Mouse (Mus musculus) lung, embryonic 15.5 days (tissue): ENCODE measurements around the gene Stag2. TPM values are rescaled to one million over a fixed set of nuclear protein-coding genes. Genes with fewer than 3 reads are reported as not detected.
A peak's percentile ranks its signal among the peaks of the same experiment; 100 is the strongest.

ENCODE experiments used
- ATAC-seq: fragments of 200-750 bp; cut with Nextera tagmentation; 2 replicates; pipeline ENCODE4 v1.8.0; 2017; ENCODE audit warnings: moderate number of reproducible peaks, borderline replicate concordance; ENCODE audit not compliant: low FRiP score, low TSS enrichment; ENCODE audit errors: extremely low read depth
- H3K27ac ChIP-seq: fragments of 300-500 bp; sonication (generic); 2 replicates; pipeline ENCODE4 v1.5.1; 2015; ENCODE audit warnings: moderate library complexity, mild to moderate bottlenecking, inconsistent platforms
- H3K27me3 ChIP-seq: fragments of 300-500 bp; sonication (generic); 2 replicates; pipeline ENCODE4 v1.6.1; 2015; ENCODE audit warnings: inconsistent platforms
- H3K36me3 ChIP-seq: fragments of 300-500 bp; sonication (generic); 2 replicates; pipeline ENCODE4 v1.6.1; 2015; ENCODE audit warnings: inconsistent platforms
- H3K4me1 ChIP-seq: fragments of 300-500 bp; sonication (generic); 2 replicates; pipeline ENCODE4 v1.6.1; 2015; ENCODE audit warnings: inconsistent platforms
- H3K4me2 ChIP-seq: fragments of 300-500 bp; sonication (generic); 2 replicates; pipeline ENCODE4 v1.6.1; 2015; ENCODE audit warnings: inconsistent platforms, mild to moderate bottlenecking, moderate library complexity
- H3K4me3 ChIP-seq: fragments of 300-500 bp; sonication (generic); 2 replicates; pipeline ENCODE4 v1.5.1; 2015; ENCODE audit warnings: mild to moderate bottlenecking, inconsistent platforms
- H3K9ac ChIP-seq: fragments of 300-500 bp; sonication (generic); 2 replicates; pipeline ENCODE4 v1.6.1; 2015; ENCODE audit warnings: inconsistent platforms
- H3K9me3 ChIP-seq: fragments of 300-500 bp; sonication (generic); 2 replicates; pipeline ENCODE4 v1.6.1; 2016; ENCODE audit warnings: inconsistent platforms
- WGBS: fragments of 180-500 bp; shearing (Covaris S2); methylation state at CpG from one replicate; pipeline ENCODE4 v1.1.7; 2015; 5-methylcytosine and 5-hydroxymethylcytosine counted together
- polyA plus RNA-seq: library from polyadenylated mRNA; unstranded; fragments of >200 nt; fragmentation: Nextera tagmentation; extraction: Ambion mirVana; gene quantifications from 2 replicates; pipeline ENCODE4 v1.2.1, GENCODE M21; 2015

The Stag2 gene
- polyA plus RNA-seq, 1 experiment from 2014 or later: 48.9 TPM

- no peak overlapping the region for H3K4me3 ChIP-seq
- no peak overlapping the region for H3K4me2 ChIP-seq
- WGBS: 48% methylated on average over 3 of the region's 3 CpGs
- H3K4me1 ChIP-seq: no peaks in the 10 kb centered on the region
- no peak overlapping the region for H3K27ac ChIP-seq
- H3K36me3 ChIP-seq: no peaks in the 10 kb centered on the region
- no peak overlapping the region for H3K9ac ChIP-seq
- ATAC-seq: no peak
- H3K9me3 ChIP-seq: no peaks in the 10 kb centered on the region
- no peaks in the 10 kb centered on the region for H3K27me3 ChIP-seq
Observed at GRCm38 (mm10) chrX:42290215-42290614, 141.1 kb downstream of the Stag2 start.

GRCm38 (mm10) chrX:42315231-42315630, 166.1 kb downstream of the Stag2 start:
- H3K4me1 ChIP-seq: no peaks in the 10 kb centered on the region
- H3K27ac ChIP-seq: no peak overlapping the region
- H3K36me3 ChIP-seq: no peaks in the 10 kb centered on the region
- no peak overlapping the region for H3K9ac ChIP-seq
- no peak overlapping the region for H3K4me2 ChIP-seq
- ATAC-seq: peak; percentile 96
- no peaks in the 10 kb centered on the region for H3K27me3 ChIP-seq
- 50% methylated on average over 3 of the region's 3 CpGs for WGBS
- H3K9me3 ChIP-seq: no peaks in the 10 kb centered on the region
- no peak overlapping the region for H3K4me3 ChIP-seq

GRCm38 (mm10) chrX:42320424-42320823, 171.3 kb downstream of the Stag2 start:
- no peaks in the 10 kb centered on the region for H3K36me3 ChIP-seq
- H3K27ac ChIP-seq: no peak overlapping the region
- H3K9ac ChIP-seq: no peak overlapping the region
- H3K9me3 ChIP-seq: no peaks in the 10 kb centered on the region
- H3K27me3 ChIP-seq: no peaks in the 10 kb centered on the region
- no peak overlapping the region for H3K4me2 ChIP-seq
- no peak overlapping the region for H3K4me3 ChIP-seq
- 38% methylated on average over 5 of the region's 5 CpGs for WGBS
- ATAC-seq: no peak
- 0 out of 2 replicates have a peak, but pooled peaks cover 3% of the 10 kb centered on the region for H3K4me1 ChIP-seq

GRCm38 (mm10) chrX:42321200-42321773, 172.2 kb downstream of the Stag2 start:
- no peak overlapping the region for H3K4me2 ChIP-seq

GRCm38 (mm10) chrX:42324848-42325247, 175.7 kb downstream of the Stag2 start:
- Histone ChIP-seq H3K9me3 (no peaks in the 10 kb centered on the region), H3K27ac (0 out of 2 replicates have a peak overlapping the region, but pooled peaks have one; percentile 10), H3K36me3 (no peaks in the 10 kb centered on the region), H3K9ac (no peak overlapping the region), H3K27me3 (no peaks in the 10 kb centered on the region), H3K4me2 (no peak overlapping the region), H3K4me3 (no peak overlapping the region), H3K4me1 (0 out of 2 replicates have a peak, but pooled peaks cover 3% of the 10 kb centered on the region)
- no peak for ATAC-seq
- WGBS: 50% methylated on average over 3 of the region's 3 CpGs

More at GRCm38 (mm10) chrX:42321200-42321773, 172.2 kb downstream of the Stag2 start:
- Histone ChIP-seq H3K36me3 (no peaks in the 10 kb centered on the region), H3K27me3 (no peaks in the 10 kb centered on the region), H3K9ac (no peak overlapping the region), H3K27ac (no peak overlapping the region), H3K4me3 (no peak overlapping the region), H3K4me1 (0 out of 2 replicates have a peak, but pooled peaks cover 3% of the 10 kb centered on the region), H3K9me3 (no peaks in the 10 kb centered on the region)
- WGBS: 21% methylated on average over 9 of the region's 9 CpGs
- ATAC-seq: peak; percentile 52; the same call in 1 of the 2 replicates

Other genes with a start within 250 kb of the Stag2 start
- gene Thoc2, start 228.6 kb upstream of the Stag2 start, polyA plus RNA-seq: 73.6 and 80.9 TPM in 2 replicates
- 14.8 and 16.5 TPM in 2 replicates for gene Xiap, start 89.6 kb upstream of the Stag2 start, polyA plus RNA-seq